Mouse (Mus musculus) cerebellum, postnatal 4 days (tissue): ENCODE measurements at regions not wholly inside any gene's neighbourhood (a gene's known extent, or its start where the extent isn't known, plus 50 kb on each side); places are given as distances from the start of the nearest gene placed in this dataset.

Source experiments
- DNase-seq, 2 experiments: peaks; one replicate each; pipeline ENCODE4 v3.0.0; 2022; ENCODE audit warnings: low spot score in 2 of 2, mixed read lengths in 1 of 2

DNA sequence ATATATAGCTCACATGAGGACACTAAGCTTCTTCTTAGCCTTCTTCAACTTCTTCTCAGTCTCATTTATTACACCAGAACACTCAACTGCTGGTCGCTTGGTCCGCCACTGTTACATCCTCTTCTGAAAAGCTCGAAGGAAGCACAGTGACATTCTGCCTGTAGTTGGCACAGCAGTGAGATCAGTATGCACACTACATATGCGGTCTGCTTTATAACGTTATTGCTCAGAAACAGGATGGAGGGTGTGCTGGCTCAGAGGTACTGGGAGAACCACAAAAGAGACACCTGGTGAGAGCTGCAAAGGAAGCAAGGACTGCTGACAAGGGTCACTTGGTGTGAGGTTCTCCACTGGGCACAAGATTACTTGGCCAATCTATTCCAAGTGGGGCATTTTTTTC lies 179.5 kb downstream of the Ets1 start:
- no peak for DNase-seq

DNA sequence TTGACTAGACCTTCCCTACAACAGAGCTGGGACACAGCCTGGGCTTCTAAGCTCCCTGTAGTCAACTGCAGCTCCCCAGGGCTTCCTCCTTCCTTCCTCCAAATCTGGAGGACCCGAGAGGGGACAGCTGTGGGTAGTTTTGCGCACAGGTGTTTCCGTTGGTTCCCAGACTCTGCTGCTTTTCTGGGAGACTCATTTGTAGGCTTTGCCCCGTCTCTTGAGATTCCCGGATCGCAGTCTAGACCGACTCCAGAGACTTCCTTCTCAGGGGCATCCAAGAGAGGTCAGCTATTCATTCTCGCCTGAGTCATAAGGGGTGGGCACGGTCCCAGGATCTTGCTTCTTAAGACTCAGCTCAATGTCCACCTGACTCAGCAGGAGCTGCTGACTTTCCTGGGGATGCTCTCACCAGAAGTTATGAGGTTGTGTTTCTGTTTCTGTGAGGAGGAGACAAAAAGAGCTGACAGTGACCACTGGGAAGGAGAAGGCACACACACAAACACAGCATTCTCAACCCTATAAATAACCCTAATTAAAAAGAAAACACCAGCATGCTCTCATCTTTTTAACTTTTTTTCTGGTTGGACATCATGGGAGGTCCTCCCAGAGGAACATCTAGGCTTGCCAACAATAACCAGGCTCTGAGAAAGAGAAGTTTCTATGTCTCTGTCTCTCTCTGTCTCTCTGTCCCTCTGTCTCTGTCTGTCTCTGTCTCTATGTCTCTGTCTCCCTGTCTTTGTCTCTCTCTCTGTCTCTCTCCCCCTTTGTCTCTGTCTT lies 180.8 kb downstream of the Ets1 start:
- DNase-seq = no peak

- DNase-seq = no peak
These were observed 181.7 kb downstream of the Ets1 start for GRCm38 (mm10) chr9:32817442-32818358.

DNA sequence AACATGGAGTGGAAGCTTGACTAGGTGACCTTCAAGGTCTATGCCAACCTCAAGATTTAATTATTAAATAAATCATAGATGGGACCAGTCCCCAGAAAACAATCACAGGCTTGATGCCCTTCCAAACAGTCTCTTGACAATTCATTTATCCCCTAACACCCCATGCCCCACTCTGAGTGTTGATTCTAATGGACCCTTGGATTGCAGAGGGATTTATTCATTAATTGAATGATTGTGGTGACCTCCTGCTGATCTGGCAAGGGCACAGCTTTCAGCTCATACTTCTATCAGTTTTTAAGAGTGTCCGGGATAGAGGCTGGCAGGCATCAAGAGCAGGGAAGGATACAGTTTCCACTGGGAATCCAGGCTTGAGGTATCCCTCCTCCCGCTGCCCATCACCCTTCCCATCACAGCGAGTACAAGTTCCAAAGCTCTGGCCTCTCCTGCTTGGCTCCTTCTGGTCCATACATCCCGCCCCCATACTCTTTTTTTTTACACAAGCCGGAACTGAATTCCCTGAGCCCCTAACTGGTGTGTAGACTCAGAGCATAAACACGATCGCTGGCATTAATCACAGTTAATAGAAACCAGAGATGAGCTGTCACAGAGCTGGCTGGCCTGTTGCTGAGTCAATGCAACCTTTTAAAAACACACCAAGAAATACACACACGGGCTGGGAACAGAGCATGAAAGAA lies 187.6 kb downstream of the Ets1 start:
- no peak for DNase-seq

DNA sequence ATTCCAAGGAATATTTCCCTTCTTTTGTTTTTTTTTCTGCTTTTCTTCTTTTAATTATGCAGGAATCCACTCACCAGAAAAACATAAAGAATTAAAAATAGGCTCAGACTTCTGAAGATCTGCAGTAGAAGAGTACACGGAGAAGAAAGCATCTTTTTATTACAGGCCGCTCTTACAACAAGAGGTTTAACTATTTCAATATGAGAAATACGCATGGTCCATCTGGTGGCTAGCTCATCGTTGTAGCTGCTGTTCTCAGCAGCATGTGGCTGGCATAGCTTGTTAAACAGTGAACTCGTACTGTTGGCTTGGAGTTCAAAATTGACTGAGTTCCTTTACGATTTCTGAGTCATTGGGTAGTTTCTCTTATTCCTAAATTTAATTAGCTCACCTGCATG lies 188.1 kb downstream of the Ets1 start:
- DNase-seq = no peak

DNA sequence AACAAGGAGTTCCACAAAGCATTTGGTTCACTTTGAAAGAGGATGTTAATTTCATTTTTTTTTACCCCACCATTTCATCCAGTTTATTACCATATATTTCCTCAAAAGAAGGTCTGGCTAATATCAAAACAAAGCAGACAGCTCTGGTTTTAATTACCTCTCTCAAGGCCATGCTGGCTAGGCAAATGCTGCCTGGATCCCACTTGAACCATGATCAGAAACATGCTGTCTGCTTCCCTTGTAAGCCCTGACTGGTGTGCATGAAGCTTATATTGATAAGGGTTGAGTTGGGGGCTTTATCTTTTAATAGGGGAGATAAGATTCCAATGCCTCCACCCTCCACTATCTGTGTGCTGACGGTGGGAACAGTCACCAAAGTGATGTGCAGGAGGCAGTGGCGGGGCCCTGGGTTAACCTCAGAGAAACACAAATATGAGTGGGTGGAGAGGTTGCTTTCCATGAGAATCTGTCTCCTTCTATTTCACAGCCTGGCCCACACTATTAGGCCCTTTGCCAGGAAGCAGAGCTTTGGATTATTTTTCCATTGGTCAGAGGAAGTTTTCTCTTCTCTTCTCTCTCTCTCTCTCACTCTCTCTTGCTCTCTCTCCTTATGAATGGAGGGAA lies 194.4 kb downstream of the Ets1 start:
- DNase-seq = no peak

DNA sequence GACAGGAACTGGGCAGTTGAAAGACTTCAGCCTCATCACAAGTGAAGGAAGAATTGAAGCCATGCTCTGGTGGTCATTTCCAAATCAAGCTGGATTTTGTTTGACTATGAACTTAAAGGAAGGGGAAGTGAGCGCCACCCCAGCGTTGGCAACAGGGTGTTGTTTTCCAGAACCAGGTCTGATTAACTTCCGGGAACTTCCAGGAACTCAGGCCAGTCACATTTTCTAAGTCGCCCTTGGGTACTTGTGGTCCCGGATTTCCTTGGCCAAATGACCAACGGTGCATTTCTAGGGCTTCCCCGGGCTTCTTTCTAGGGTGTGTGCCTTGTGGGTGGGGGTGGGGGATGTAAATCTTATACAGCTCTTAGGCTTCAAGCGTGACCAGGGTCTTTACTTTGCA lies 197.4 kb downstream of the Ets1 start:
- no peak for DNase-seq

DNA sequence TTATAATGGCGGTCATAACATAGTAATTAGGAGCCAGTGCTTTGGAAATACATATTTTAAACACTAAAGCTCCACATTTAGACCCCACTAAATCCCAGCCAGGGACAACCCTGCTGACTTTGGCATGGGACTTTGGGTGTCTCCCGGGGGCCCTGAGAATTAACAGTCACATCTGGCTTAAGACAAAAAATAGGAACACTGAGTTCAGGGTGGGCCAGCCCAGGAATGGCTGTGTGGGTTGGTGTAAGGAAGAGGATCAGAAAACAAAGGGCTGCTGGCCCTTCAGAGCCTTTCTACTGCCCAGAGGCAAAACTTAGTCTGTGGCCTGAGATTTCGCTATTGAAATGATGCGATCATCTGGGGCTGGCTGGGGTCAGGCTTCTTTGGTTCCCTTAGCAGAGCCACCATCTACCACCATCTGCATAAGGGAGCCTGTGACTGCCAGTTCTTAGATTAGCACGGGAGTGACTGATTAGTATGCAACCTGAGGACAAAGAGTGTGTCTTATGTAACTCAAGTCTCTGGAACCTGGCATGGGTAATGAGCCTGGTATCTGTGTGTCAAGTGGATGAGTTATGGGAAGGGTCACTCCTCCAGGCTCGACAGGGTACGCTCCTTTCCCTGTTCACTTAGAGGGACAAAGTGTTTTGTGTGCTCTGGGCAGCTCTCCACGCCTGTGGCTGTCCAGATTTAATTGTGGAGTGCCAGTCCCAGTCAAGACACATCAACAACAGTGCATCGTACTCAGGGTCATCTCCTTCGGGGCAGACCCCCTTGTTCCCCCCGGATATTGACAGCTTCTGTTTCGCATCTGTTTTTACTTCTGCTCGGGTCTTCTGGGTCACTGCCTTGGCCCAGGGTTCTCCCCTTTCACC lies 199.0 kb downstream of the Ets1 start:
- DNase-seq = no peak

GRCm38 (mm10) chr9:32835626-32835971 lies 199.6 kb downstream of the Ets1 start:
- no peak for DNase-seq

- no peak for DNase-seq
These were observed 200.3 kb downstream of the Ets1 start for GRCm38 (mm10) chr9:32836371-32836770.

GRCm38 (mm10) chr9:32847361-32847760 lies 211.3 kb downstream of the Ets1 start:
- no peak for DNase-seq

DNA sequence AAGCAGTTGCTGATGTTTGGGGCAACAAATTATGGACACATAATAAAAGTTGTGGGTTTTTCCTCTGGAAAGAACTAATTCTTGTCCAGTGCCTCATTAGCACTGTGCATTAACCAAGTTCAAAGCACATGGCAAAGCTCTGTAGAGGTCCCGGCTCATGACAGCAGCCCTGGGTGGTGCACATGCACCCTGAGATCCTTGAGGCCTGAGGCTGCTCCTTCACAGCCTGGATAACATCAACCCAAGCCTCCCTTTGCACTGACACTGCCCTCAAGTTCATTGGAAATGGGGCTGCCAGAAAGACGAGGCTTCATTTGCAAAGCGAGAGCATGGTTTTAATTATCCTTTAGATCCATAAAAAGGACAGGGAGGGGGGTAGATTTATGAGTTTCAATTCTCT lies 216.3 kb downstream of the Ets1 start:
- DNase-seq = no peak

DNA sequence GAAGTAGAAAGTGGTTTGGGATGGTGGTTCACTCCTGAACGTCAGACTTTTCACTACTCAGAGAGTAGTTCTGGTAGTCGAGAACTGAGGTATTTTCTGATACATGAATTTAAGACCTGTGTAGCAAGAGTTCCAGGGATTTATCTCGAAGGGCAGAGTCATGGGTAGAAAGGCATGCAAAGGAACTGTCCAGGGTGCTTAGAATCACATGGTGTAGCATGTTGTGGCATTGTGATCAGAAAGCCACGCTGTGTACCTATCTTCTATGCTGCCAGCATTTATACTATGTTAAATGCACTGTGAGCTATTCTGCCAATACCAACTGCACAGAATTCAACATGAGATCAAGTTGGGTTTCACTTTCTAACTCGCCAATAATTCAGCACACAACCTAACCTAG lies 227.3 kb downstream of the Ets1 start:
- no peak for DNase-seq

DNA sequence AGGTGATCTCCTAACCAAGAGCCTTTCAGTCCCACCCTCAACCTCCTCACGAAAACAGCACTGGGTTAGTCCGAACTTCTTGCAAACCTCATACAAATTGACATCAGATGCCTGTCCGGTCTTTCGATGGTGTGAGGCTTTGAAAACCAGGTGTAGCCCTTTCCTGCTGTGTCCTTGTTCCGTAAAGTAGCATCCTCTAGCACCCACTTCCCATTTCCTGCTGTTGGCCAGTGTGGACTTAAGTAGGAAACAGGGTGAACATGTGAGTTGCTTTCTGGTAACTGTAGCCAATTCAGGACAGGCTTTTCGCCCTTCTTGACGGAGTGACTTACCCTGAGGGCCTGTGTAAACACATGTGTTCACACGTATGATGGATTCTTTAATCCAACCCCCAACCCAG lies 232.9 kb downstream of the Ets1 start:
- no peak for DNase-seq

DNA sequence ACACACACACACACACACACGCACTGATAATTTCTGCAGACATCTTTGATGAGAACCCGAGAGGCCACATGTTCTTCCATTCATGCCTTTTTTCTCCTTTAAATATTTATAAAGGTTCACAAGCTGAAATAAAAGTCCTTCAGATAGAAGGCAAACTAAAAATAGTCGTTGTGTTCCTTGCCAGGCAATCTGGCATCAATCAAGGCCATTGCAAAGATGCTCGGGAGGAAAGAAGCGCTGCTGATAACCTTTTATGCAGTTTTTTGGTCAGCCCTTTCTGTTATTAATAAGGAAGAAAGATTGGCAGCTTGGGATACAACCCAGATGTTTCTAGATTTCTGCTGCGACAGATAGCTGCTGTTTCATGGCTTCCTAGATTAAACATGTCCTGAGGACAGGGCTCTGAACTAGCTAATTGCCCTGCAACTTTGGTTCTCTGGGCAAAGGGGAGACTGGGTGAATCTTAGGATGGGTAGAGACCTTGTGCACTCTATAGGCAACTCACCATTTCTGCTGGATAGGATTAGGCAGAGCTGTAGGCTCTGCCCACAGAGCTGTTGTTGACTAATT lies 238.4 kb downstream of the Ets1 start:
- DNase-seq = no peak

- no peak for DNase-seq
These were observed 247.0 kb downstream of the Ets1 start for GRCm38 (mm10) chr9:32882819-32883587.

- DNase-seq = no peak
These were observed 250.1 kb downstream of the Ets1 start for GRCm38 (mm10) chr9:32886008-32886650.

GRCm38 (mm10) chr9:32899801-32900200 lies 263.8 kb downstream of the Ets1 start:
- no peak for DNase-seq

DNA sequence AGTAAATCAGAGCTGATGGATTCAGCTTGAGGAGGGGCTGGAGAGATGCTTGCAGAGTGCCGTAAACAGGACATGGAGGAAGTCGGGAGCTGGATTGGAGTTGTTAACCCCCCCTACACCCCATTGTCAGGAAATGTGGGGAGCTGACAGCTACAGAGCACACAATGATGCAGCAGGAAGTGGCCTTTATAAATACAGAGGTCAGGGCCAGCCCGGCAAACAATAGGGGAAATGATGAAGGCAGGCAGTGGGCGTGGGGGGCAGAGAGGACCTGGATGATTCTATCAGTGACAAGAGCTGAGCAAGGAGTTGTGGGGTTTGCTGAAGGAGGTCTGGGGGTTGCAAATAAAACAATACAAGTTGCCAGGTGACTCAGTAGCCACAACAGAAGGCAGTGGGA lies 265.3 kb downstream of the Ets1 start:
- no peak for DNase-seq
